Mouse (Mus musculus) kidney, adult 18-20 months (tissue): ENCODE measurements around the gene Ccdc141.

Experiments used
- DNase-seq: peaks from one replicate; pipeline ENCODE4 v3.0.0; 2021

Ccdc141 gene

GRCm38 (mm10) chr2:77114335-77114734, 56.1 kb downstream of the Ccdc141 start:
- DNase-seq: no peak

GRCm38 (mm10) chr2:77113867-77114266, 56.6 kb downstream of the Ccdc141 start:
- peak; percentile 28 for DNase-seq

DNA sequence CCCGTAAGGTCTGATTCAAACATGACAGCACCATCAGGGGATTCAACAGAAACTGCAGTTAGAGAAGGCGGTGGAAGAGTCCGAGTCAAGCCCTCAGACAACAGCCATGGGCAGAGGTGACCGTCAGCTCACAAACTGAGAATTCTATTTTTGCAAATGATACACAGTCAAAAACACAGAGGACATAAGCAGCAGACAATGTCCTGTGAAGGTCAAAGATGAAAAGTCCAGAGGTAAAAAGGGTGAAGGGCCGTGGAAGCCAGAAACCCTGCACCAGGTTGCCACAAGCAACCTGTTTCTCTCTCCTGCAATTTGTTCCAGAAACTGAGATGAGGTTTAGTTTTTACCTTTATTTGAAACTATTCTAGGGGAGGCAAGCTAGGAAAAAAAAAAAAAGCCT, 57.4 kb downstream of the Ccdc141 start:
- no peak for DNase-seq

- no peak for DNase-seq
Observed at GRCm38 (mm10) chr2:77111095-77111494, 59.3 kb downstream of the Ccdc141 start.

- no peak for DNase-seq
Observed at GRCm38 (mm10) chr2:77110365-77110764, 60.1 kb downstream of the Ccdc141 start.

DNA sequence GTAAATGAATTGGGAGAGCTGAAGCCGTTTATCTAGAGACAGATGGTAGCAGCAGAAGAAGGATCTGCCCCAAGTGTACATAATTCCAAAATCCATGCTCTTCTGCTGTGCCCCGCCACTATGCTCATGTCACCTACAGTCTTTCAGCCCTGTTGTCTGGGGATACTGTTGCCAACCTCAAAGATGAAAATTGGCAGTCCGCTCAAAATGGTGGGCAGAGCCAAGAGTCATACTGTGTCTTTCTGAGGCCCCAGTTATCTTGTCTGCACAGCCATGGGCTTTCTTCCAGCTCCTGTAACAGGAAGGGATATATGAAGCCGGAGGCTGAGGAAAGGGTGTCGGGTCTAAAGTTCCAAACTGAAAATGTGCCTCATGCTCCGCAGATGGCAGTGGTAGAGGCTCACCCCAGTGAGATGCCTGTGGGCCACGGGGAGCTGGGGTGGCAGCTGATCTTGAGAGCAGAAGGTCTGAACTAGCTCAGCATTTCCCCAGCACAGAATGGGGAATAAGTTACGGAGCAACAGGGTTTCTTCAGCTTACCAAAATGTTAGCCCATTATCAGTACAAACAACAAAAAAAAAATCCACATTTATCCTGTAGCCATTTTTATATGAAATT, 60.8 kb downstream of the Ccdc141 start:
- no peak for DNase-seq

- no peak for DNase-seq
Observed at GRCm38 (mm10) chr2:77108562-77108961, 61.9 kb downstream of the Ccdc141 start.

GRCm38 (mm10) chr2:77106150-77106549, 64.3 kb downstream of the Ccdc141 start:
- DNase-seq: no peak

DNA sequence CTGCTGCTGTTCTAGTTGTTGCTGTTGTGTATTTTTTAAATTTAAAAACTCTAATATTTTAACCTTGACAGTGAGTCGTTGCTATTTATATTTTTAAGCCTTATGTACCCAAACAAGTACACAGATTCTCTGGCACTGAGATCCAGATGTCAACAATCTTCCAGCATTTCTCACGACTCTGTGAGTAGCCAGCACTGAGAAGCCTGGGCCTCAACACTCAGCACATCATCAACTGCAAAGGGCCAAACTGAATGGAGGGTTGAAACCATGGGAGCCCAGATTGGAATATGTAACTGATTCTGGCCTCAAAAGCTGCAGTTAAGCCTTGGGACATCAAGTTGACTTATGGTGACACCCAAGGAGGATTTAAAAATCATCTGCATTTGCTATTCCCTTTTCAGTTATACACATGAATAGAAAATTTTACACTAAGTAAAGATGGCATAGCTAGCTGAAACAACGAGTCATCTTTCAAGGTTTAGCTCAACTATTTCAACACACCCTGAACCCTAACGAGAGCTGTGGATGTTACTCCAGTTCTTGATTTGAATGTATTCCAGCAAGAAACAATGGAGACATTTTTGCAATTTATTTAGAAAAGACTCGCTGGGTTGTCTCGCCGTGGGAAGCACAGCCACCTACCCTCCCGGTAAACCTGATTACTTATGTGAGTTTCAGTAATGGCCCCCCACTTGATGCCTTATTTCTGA, 65.3 kb downstream of the Ccdc141 start:
- DNase-seq: no peak

GRCm38 (mm10) chr2:77102516-77102915, 67.9 kb downstream of the Ccdc141 start:
- DNase-seq: no peak

DNA sequence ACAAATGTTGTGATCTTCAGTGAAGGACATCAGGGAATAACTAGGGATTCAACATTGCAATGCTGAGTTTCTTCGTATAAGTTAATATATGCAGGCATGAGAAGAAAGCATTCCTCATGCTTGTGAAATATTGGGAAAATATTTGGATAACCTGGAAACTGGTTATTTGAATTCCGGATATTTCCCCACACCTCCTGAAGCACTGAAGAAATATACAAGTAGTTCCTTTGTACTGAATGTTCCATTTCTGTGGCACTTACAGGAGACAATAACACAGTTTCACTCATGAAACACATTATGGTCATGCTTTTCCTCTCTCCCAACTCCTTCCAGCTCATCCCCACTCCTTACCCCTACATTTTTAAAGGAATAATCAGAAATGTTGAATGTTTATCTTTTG, 70.6 kb downstream of the Ccdc141 start:
- DNase-seq: no peak

DNA sequence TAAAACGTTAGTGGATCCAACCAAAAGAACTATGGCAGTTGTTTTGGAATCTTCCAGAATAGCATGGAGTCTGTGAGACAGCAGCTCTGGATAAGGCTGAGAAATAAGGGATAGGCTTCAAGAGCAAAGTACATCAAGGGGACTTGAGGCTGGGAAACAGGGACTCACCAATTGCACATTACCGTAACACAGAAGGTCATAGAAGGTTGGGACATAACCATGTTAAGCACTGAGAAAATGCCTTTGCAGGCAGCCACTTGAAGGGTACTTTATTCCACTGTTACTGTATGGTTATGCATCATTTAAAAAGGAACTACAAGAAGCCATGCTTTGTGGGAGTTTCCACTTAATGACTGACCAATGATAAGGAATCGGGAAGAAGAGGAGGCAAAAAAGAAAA, 71.7 kb downstream of the Ccdc141 start:
- no peak for DNase-seq

- no peak for DNase-seq
Observed at GRCm38 (mm10) chr2:77091749-77092148, 78.7 kb downstream of the Ccdc141 start.

DNA sequence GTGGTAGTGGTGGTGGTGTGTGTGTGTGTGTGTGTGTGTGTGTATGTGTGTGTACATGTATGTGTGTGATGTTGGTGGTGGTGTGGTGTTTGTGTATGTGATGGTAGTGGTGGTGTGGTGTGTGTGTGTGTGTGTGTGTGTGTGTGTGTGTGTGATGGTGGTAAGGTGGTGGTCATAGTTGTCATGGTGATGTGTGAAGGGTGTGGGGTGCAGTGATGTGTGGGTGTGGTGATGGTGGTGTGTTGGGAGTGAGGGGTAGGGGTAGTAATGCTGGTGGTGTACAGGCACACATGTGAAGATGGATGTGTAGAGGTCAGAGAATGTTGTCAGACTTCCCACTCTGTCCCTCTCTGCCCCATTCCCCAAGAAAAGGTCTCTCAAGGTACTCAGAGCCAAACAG, 85.1 kb downstream of the Ccdc141 start:
- DNase-seq: no peak

GRCm38 (mm10) chr2:77084629-77085028, 85.8 kb downstream of the Ccdc141 start:
- DNase-seq: no peak

DNA sequence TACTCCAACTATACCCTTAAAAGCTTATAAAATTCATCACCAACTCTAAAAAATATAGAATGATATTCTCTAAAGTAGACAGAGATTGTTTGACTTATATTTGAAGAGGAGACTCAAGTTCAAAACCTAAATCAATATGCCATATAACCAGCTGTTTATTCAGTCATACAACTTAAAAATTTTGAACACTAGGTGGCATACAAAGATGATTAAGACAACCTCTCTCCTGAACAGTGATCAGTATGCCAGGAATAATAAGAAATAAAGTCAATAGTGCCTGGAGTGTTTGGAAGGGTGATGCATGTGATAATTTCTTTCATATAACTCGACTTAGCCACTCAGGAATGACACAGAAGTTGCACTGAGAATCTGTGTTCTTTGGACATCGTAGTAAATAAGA, 89.3 kb downstream of the Ccdc141 start:
- no peak for DNase-seq

DNA sequence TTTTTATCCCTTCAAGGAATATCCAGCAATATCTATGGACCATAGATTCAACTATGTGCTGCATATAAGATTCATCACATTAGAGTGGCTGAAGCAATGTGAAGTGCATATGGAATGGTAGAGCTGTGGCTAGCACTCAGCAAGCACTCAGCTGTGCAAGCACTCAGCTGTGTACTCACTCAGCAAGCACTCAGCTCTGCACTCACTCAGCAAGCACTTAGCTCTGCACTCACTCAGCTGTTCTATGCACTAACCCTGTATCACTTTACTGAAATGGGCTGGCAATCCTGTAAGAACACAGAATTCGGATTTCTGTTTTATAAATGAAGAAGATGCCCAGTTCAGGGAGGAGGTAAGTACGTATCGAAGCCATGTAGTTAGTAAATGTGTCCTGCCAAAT, 89.8 kb downstream of the Ccdc141 start:
- no peak for DNase-seq

- no peak for DNase-seq
Observed at GRCm38 (mm10) chr2:77078746-77079145, 91.7 kb downstream of the Ccdc141 start.

DNA sequence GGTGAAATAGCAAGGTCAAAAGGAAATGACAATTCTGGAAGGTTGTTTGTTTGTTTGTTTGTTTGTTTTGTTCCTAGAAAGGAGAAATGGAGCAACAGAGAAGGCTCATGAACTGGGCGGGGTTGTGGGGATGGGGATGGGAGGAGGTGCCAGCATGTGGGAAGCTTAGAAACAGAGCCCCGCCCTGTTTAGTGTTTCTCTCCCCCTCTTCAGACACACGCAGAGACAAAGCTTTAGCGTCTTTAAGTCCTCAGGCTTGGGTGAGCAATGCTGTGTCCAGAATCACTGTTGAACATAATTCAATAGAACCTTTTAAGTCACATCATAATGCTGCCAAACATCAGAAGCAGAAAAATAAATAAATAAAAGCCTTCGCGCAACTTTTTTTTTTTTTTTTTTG, 96.1 kb downstream of the Ccdc141 start:
- no peak for DNase-seq

- peak; percentile 52 for DNase-seq
Observed at GRCm38 (mm10) chr2:77073930-77074329, 96.5 kb downstream of the Ccdc141 start.

GRCm38 (mm10) chr2:77065294-77065693, 105.1 kb downstream of the Ccdc141 start:
- no peak for DNase-seq

DNA sequence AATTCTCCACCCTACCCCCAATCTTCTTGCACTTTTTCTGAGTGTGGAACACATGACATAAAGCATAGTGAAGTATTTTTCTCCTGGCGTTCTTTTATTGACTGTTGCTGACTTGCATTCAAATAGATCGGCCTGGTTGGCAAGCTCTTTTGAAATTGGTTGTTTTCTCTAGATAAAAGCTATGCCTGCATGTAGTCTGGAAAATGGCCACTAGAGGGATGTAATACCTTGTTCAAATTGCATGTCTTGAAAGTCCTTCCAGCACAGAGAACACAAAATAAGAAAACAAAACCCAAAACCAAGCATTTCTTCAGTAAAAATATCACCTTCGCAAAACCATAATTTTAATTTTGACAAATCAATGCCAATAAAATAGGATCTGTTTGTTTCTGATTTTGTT, 108.6 kb downstream of the Ccdc141 start:
- no peak for DNase-seq

DNA sequence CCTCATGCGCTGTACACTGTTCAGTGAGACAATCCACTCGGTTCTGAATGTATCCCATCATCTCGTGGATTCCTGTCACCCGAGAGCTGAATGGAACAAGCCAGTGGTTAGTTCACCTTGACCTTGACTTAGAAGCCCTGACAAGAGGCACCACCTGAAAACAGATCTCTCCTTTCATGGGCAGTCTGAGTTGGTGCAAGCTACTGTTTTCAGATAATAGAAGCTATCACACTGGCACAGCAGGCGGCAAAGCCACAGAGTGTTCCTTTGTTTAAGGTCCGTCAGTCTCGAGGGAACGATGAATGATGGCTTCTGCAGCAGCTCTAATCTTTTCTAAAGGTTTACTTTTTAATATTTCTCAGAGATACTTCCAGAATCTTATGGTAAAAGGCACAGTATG, 110.8 kb downstream of the Ccdc141 start:
- DNase-seq: no peak

- no peak for DNase-seq
Observed at GRCm38 (mm10) chr2:77056367-77056766, 114.1 kb downstream of the Ccdc141 start.

GRCm38 (mm10) chr2:77042912-77043311, 127.5 kb downstream of the Ccdc141 start:
- no peak for DNase-seq
